Mouse (Mus musculus) liver, adult (tissue): ENCODE measurements around the gene Ttll5.

ENCODE experiments used
- GATA4 ChIP-seq: IDR thresholded peaks from 2 replicates; pipeline ENCODE4 v1.6.1; 2014; ENCODE audit warnings: mild to moderate bottlenecking, low read length; ENCODE audit not compliant: insufficient replicate concordance

Ttll5 gene

DNA sequence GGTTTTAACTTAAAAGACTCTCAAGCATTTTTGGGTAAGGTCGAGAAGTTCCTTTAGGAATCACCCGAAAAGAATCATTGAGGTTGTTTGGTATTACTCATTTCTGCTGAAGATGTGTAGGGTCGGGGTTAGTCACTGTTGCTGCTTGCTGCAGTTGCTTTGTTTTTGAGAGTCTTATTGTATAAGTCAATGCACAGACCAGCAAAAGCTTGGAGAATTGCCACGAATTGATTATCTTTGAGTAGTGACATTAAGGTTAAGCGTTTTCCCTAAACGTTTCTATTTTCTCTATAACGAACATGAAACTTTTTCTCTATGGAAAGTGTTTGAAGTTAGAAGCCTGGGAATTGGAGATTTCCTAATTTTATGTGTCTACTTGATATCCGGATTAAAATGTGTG is 902 bp downstream of the Ttll5 start:
- no peak for TF ChIP-seq GATA4

DNA sequence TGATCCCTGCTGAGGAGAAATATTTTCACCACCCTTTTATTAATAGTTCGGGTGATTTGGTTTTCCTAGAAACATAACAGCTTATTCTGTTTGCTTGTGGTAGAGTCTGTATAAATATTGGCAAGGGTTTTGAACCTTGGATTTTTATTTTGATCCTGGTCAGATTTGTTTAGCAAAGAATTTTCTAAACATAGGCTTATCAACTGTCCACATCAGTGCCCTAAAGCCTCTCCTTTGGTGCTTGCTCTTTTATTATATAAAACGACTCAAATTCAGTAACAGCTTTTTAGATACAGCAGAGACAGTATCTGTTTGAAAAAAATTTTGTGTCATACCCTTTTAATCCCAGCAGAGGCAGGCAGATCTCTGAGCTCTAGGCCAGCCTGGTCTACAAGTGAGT is 1.4 kb downstream of the Ttll5 start:
- no peak for TF ChIP-seq GATA4

DNA sequence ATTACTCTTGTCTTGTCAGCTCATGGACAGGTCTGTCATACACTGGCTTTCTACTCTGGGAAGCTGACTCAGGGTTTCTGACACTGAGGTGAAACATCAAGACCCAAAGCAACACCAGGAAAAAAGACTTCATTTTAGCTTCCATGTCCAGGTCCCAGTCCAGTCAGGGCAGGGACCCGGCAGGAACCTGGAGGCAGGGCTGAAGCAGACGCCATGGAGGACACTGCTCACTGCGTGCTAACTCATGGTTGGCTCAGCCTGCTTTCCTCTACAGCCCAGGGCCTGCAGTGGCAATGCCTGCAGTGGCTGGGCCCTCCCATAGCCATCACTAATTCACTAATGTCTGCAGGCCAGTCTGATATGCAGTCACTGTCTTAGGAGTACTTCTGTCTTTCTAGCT is 4.4 kb downstream of the Ttll5 start:
- TF ChIP-seq GATA4, result no peak

DNA sequence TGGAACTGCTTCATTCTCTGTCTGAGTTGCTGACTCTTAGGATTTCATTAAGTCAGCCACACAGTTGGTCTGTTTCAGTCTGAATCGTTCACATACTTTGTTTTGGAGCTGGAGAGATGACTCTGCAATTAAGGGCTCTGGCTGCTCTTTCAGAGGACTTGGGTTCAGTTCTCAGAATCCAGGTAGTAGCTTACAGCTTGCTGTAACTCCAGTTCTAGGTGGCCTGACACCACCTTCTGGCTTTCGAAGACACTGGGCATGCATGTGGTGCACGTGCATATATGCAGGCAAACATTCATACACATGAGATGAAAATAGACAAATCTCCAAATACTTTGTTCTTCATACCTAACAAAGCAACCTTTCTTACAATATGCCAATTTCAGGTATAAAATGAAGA is 5.4 kb downstream of the Ttll5 start:
- TF ChIP-seq GATA4, result no peak

DNA sequence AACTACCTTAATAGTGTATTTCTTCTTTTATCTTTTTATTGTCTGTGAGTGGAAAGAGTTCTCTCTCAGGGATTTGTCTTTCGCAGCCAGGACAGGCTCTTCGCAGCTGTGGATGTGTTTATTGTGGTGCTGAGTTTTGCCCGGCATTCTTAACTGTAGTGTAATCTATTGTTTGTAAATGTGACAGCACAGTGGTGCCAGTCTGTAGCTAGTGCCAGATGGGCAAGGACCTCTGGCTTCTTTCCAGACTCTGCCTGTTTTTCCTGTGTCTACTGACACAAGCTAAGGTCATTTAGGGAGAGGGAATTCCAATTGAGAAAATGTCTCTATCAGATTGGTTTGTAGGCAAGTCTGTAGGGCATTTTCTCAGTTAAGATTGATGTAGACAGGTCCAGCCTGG is 6.2 kb downstream of the Ttll5 start:
- no peak for TF ChIP-seq GATA4

DNA sequence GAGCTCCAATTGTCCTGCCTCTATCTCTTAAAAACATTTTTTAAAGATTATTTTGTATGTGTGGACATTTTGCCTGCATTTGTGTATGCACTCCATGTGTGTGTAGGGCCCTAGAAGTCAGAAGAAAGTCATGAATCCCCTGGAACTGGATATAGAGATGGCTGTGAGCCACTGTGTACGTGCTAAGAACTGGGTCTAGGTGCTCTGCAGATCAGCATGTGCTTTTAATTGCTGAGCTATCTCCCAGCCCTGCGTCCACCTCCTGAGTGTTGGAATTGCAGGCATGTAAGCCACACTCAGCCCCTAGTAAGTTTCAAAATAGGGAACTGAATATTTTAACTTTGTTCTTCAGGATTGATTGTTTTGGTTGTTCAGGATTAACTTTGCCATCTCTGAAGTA is 10.1 kb downstream of the Ttll5 start:
- no peak for TF ChIP-seq GATA4

DNA sequence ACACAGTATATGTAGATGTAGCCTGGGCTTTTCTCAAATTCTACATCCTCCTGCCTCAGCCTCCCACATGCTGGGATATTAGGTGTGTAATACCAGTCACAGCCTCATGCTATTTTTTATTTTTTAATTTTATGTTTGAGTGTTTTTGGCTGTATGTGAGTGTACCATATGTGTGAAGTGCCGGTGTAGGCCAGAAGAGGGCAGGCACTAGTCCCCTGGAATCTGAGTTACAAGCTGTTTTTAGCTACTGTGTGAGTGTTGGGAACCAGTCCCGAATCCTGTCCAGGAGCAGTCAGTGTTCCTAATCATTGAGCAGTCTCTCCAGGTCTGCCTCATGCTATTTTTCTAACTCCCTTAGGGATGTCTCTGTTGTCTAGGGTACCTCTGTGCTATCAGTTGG is 13.3 kb downstream of the Ttll5 start:
- no peak for TF ChIP-seq GATA4

DNA sequence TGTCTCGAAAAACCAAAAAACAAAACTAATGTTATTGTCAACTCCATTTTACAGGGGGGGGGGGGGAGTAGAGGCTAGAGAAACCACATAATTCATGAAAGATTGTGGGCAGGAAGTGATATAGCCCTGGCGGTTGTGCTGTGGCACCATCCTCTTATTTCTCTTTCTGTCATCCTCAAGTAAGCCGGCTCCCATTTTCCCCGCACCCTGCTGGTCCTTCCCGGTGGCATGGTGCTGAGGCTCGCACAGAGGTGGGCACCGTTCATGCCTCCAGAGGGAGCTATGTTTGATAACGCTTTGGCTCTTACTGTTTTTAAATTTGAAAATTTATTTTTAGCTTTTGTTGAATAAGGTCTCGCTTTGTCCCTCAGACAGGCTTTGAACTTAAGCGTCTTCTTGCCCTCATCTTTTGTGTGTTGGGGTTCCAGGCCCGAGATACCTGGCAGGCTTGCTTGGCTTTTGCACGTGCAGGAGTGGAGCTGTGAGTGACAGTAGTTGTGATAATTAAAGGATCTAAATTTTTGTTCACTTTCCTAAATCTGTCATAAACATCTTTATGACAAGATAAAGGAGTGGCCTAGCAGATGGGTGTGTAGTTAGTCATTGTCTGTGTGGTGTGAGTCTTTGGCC is 15.0 kb downstream of the Ttll5 start:
- no peak for TF ChIP-seq GATA4

DNA sequence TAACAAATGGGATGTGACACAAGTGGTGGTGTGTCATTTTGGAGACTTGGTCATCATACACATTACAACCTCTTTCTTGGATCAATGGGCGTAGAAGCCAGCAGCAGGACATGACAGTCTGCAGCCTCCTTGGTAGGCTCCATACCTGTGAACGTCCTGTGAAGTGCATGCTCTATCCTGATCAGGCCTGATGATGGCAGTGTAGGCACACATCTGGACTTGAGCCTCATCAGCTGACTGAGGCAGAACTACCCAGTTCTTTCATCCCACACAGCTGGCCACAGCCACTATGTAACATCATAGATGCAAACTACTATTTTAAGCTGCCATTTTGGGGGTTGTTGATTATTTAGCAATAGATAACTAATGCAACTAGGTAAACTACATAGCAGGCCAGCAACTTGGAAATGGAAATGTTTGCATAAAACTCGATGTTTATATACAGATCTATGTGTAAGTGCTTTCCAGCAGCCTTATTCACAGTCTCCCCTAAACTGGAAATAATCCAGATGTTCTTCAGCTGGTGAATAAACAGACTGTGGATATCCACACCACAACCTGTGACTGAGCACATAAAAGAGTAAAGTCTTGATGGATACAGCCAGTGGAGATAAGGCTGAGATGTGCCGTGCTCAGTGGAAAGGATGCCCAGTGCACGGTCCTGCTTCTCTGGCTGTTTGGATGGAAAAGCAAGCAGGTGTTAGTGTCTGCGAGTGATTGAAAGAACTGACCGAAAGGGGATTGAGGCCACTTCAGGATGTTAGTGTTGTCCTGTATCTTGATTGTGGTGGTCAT is 23.9 kb downstream of the Ttll5 start:
- TF ChIP-seq GATA4, result no peak

DNA sequence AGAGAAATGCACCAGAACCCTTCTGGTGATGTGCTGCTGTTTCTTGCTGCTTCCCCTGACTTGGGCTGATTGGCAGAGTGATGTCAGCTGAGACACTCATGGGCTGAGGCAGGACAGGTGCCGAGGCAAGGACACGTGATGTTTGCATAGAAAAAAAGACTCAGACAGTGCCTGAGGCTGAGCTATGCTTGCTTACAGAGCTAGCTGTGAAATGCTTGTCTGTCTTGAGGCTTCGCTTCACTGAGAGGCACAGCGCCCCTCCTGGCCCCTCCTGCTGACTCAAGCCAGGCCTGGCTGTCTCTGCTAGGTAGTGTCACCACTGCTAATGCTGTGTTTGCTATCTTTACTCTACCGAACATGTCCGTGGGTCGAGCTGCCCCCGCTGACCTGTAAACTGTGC is 26.2 kb downstream of the Ttll5 start:
- TF ChIP-seq GATA4, result no peak

DNA sequence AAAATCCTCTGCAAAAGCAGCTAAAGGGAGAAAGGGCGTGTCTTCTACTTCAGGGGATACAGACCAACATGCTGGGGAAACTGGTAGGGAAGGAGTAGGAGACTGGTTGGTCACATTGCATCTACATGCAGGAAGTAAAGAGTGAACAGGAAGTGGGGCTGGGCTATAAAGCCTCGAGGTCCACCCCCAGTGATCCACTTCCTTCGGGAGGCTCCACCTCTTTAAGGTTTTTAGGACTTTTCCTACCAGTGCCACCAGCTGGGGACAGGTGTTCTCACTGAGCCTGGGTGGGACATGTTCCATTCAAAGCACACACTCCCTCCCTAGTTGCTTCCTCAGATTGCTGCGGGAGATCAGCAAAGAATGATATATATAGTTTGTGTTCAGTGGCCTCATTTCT is 29.4 kb downstream of the Ttll5 start:
- no peak for TF ChIP-seq GATA4

DNA sequence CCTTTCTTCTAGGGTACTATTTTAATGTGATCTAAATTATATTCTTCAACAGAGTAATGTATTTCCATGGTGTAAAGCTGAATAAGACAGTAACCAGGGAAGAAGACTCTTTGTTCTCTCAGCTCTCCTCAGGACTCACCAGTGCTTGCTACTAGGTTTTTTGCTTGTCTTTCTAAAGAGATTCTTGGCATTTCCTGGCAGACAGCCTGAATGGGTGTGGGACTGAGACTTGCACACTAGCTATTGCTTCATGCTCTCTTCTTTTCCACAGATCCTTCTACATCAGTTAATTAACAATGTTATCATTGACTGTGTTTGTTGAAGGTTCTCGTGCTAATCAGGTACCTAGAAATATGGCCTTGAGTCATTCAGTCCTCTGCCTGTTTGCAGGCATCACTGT is 29.8 kb downstream of the Ttll5 start:
- no peak for TF ChIP-seq GATA4

DNA sequence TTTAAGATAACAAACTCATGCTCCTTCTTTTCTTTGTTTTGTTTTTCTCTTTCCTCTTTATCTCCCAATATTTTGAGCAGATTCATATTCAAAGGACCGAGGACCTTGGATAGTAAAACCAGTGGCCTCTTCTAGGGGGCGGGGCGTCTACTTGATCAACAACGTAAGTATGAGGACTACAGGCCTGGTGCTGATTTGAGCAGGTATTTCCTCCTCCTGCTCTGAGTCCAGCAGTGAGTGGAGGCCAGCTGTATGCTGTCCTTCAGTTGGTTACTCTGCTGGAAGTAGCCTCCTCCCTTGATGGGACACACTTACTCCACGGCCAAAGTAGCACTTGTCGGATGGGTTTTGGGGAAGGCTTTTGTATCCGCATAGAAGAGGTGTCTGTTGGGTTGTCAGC is 32.8 kb downstream of the Ttll5 start:
- no peak for TF ChIP-seq GATA4

DNA sequence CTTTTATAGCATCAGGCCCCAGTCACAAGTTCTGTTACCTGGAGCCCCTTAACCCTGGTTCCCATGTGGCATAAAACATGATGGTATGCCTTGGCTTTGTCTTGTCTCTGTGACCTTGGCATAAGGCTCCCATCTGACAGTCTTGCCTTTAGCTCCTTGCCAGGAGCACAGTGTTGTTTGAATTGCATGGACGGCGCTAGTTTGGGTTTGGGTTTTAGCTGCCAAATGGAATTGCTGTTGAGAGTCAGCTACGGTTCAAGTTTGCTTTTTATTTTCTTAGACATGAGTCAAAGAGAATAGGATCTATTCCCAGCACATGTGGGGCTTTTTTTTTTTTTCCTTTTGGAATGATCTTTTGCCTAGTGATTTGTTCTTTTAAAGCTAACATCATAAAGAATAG is 34.7 kb downstream of the Ttll5 start:
- TF ChIP-seq GATA4, result no peak

DNA sequence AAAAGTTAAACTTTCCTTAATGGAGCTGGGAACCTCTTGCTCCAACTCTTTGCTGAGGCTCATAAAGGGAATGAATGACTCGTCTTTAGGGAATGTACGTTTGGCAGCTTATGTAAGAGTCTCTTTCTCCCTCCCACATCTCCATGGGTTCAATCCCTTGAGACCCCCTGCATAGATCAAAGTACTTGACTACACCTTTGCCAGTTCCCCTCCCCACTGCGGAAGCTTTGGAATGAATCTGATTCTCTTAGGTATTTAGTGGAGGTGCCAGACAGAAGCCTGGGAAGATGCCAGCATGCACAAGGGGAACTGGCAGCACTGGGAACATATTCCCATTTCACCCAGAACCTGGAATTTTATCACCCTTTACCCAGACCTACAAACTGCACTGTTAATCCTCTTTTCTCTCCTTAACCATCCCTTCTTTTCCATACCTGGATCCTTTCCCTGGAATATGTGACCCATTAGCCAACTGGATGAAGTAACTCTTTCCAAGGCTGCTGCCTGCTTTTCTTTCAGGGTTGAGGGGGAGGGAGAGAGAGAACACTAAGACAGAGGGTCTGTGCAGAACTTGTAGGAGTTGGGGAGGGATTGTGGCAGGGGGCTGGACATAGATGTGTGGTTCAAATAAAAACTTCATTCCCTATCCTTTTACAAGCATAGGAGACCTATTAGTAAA is 35.2 kb downstream of the Ttll5 start:
- TF ChIP-seq GATA4, result no peak

DNA sequence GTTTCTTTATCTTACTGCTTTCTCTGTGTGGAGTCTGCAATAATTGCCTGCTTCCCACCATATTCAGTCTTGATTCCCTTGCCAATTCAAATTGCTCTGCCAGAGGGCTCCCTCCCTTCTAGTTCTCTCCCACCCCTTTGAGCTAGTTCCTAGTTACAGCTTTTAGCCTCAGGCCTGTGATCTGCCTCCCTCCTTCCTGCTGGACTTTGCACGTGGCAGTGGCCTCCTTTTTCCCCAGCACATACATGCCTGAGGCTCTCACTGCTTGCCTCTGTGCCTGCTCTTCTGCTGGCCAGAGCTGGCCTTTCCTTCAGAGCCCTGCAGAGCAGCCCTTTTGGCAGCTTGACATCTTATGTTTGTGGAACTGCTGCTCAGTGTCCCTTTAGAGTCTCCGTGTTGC is 38.1 kb downstream of the Ttll5 start:
- no peak for TF ChIP-seq GATA4
